Mouse (Mus musculus) CH12.LX (cell line): ENCODE results near the gene Ensa. TPM values are rescaled to one million over a fixed set of nuclear protein-coding genes. Genes with fewer than 3 reads are reported as not detected.

Source experiments
- DNase-seq: peaks from one replicate; pipeline ENCODE4 v3.0.0-alpha.2; 2013; ENCODE audit errors: extremely low read depth
- H3K27ac ChIP-seq: 2 replicates; pipeline ENCODE4 v1.5.1; 2012; ENCODE audit warnings: low read depth, mild to moderate bottlenecking, control low read depth, moderate library complexity; ENCODE audit not compliant: insufficient read depth
- H3K27me3 ChIP-seq: replicated peaks from 2 replicates; pipeline ENCODE3; 2012; ENCODE audit warnings: inconsistent platforms
- H3K36me3 ChIP-seq, 2 experiments: replicated peaks in 1 of 2; 2 replicates each; pipeline versions ENCODE3 to v1.6.1; 2012; ENCODE audit warnings: inconsistent platforms in 1 of 2, low read length in 1 of 2, mild to moderate bottlenecking in 1 of 2, mixed read lengths in 1 of 2, moderate library complexity in 1 of 2; ENCODE audit not compliant: control insufficient read depth in 1 of 2, insufficient read depth in 1 of 2
- H3K4me1 ChIP-seq, 2 experiments: 2 replicates each; pipeline ENCODE4 v1.6.1; 2012; ENCODE audit warnings: inconsistent platforms in 1 of 2, moderate library complexity in 1 of 2; ENCODE audit not compliant: insufficient read depth in 2 of 2, control insufficient read depth in 1 of 2
- H3K4me2 ChIP-seq: 2 replicates; pipeline ENCODE4 v1.6.1; 2012; ENCODE audit warnings: low read depth, mild to moderate bottlenecking, control low read depth; ENCODE audit not compliant: poor library complexity, insufficient read depth, severe bottlenecking
- H3K4me3 ChIP-seq, 3 experiments: fragments of 150-350 bp in 1 of 3; sonication (generic) in 1 of 3; replicated peaks in 1 of 3; 2 replicates each; pipeline versions ENCODE3 to v1.5.1; 2011 to 2012; ENCODE audit warnings: low read depth in 2 of 3, low read length in 2 of 3, mild to moderate bottlenecking in 2 of 3, moderate library complexity in 2 of 3, control low read depth in 1 of 3, improper control_type of control experiment in 1 of 3, inconsistent platforms in 1 of 3, mixed read lengths in 1 of 3; ENCODE audit not compliant: poor library complexity in 1 of 3
- H3K79me2 ChIP-seq: replicated peaks from 2 replicates; pipeline ENCODE4 v1.6.1; 2012; ENCODE audit warnings: mild to moderate bottlenecking, moderate library complexity; ENCODE audit not compliant: control insufficient read depth, poor library complexity, insufficient read depth, severe bottlenecking; ENCODE audit errors: extremely low read depth
- H3K9ac ChIP-seq: 2 replicates; pipeline ENCODE4 v1.6.1; 2012; ENCODE audit warnings: low read depth, mild to moderate bottlenecking, control low read depth, moderate library complexity; ENCODE audit not compliant: insufficient read depth
- H3K9me3 ChIP-seq: replicated peaks from 2 replicates; pipeline ENCODE3; 2012; ENCODE audit warnings: low read length, inconsistent platforms, mixed read lengths
- BHLHE40 ChIP-seq: IDR thresholded peaks from 2 replicates; pipeline ENCODE4 v1.6.1; 2011; ENCODE audit warnings: mild to moderate bottlenecking, low read depth, low read length, improper control_type of control experiment
- CHD2 ChIP-seq: IDR thresholded peaks from 2 replicates; pipeline ENCODE4 v1.6.1; 2011; ENCODE audit warnings: low read length, improper control_type of control experiment
- CTCF ChIP-seq, 2 experiments: IDR thresholded peaks in 1 of 2; conservative IDR thresholded peaks in 1 of 2; 2 replicates each; pipeline ENCODE4 v1.5.1; 2011 to 2012; ENCODE audit warnings: low read depth in 2 of 2, low read length in 2 of 2, improper control_type of control experiment in 1 of 2, inconsistent platforms in 1 of 2, mild to moderate bottlenecking in 1 of 2, moderate library complexity in 1 of 2
- E2F4 ChIP-seq: IDR thresholded peaks from 2 replicates; pipeline ENCODE4 v1.6.1; 2011; ENCODE audit warnings: low read depth, low read length, improper control_type of control experiment; ENCODE audit not compliant: insufficient replicate concordance
- ELF1 ChIP-seq: IDR thresholded peaks from 2 replicates; pipeline ENCODE4 v1.6.1; 2014; ENCODE audit warnings: low read depth, mild to moderate bottlenecking, inconsistent platforms, low read length, improper control_type of control experiment
- EP300 ChIP-seq: IDR thresholded peaks from 2 replicates; pipeline ENCODE4 v1.6.1; 2011; ENCODE audit warnings: low read length, improper control_type of control experiment
- ETS1 ChIP-seq: conservative IDR thresholded peaks from 2 replicates; pipeline ENCODE4 v1.6.1; 2012; ENCODE audit warnings: low read depth, mild to moderate bottlenecking, inconsistent platforms, low read length, improper control_type of control experiment, moderate library complexity
- IRF4 ChIP-seq: IDR thresholded peaks from 2 replicates; pipeline ENCODE4 v1.6.1; 2014; ENCODE audit warnings: low read depth, mild to moderate bottlenecking, inconsistent platforms, low read length, improper control_type of control experiment
- JUN ChIP-seq: IDR thresholded peaks from 2 replicates; pipeline ENCODE4 v1.6.1; 2011; ENCODE audit warnings: low read depth, mild to moderate bottlenecking, low read length, improper control_type of control experiment, moderate library complexity; ENCODE audit not compliant: insufficient read depth
- JUND ChIP-seq: conservative IDR thresholded peaks from 2 replicates; pipeline ENCODE4 v1.6.1; 2011; ENCODE audit warnings: low read depth, low read length, improper control_type of control experiment
- MAFK ChIP-seq: IDR thresholded peaks from 2 replicates; pipeline ENCODE4 v1.6.1; 2011; ENCODE audit warnings: low read length, improper control_type of control experiment; ENCODE audit not compliant: insufficient replicate concordance
- MAX ChIP-seq: IDR thresholded peaks from 2 replicates; pipeline ENCODE4 v1.6.1; 2011; ENCODE audit warnings: low read length, improper control_type of control experiment
- MAZ ChIP-seq: IDR thresholded peaks from 2 replicates; pipeline ENCODE4 v1.6.1; 2012; ENCODE audit warnings: low read depth, mild to moderate bottlenecking, inconsistent platforms, low read length, improper control_type of control experiment, moderate library complexity
- MXI1 ChIP-seq: IDR thresholded peaks from 2 replicates; pipeline ENCODE4 v1.6.1; 2011; ENCODE audit warnings: mild to moderate bottlenecking, low read depth, low read length, improper control_type of control experiment
- MYC ChIP-seq: IDR thresholded peaks from 2 replicates; pipeline ENCODE4 v1.6.1; 2011; ENCODE audit warnings: low read depth, mild to moderate bottlenecking, improper control_type of control experiment, low read length
- NELFE ChIP-seq: IDR thresholded peaks from 2 replicates; pipeline ENCODE4 v1.6.1; 2011; ENCODE audit warnings: low read depth, low read length, improper control_type of control experiment
- NRF1 ChIP-seq: IDR thresholded peaks from 2 replicates; pipeline ENCODE4 v1.6.1; 2014; ENCODE audit warnings: low read depth, mild to moderate bottlenecking, inconsistent platforms, low read length, improper control_type of control experiment, moderate library complexity
- PAX5 ChIP-seq: IDR thresholded peaks from 2 replicates; pipeline ENCODE4 v1.6.1; 2012; ENCODE audit warnings: low read length, inconsistent platforms, mixed read lengths
- POLR2A ChIP-seq: IDR thresholded peaks from 2 replicates; pipeline ENCODE4 v1.6.1; 2011; ENCODE audit warnings: low read depth, mild to moderate bottlenecking, improper control_type of control experiment, low read length
- POLR2AphosphoS2 ChIP-seq: IDR thresholded peaks from 2 replicates; pipeline ENCODE4 v1.6.1; 2011; ENCODE audit warnings: low read depth, low read length, improper control_type of control experiment
- RAD21 ChIP-seq: IDR thresholded peaks from 2 replicates; pipeline ENCODE4 v1.6.1; 2011; ENCODE audit warnings: low read depth, mild to moderate bottlenecking, low read length, improper control_type of control experiment, moderate library complexity
- RCOR1 ChIP-seq: conservative IDR thresholded peaks from 2 replicates; pipeline ENCODE4 v1.6.1; 2012; ENCODE audit warnings: low read depth, mild to moderate bottlenecking, inconsistent platforms, low read length, improper control_type of control experiment
- SIN3A ChIP-seq: IDR thresholded peaks from 2 replicates; pipeline ENCODE4 v1.6.1; 2012; ENCODE audit warnings: low read length, improper control_type of control experiment, inconsistent platforms
- SMC3 ChIP-seq: IDR thresholded peaks from 2 replicates; pipeline ENCODE4 v1.6.1; 2011; ENCODE audit warnings: low read depth, low read length, improper control_type of control experiment
- TBP ChIP-seq: conservative IDR thresholded peaks from 2 replicates; pipeline ENCODE4 v1.6.1; 2011; ENCODE audit warnings: low read depth, low read length, improper control_type of control experiment
- TCF12 ChIP-seq: IDR thresholded peaks from 2 replicates; pipeline ENCODE4 v1.6.1; 2014; ENCODE audit warnings: low read depth, mild to moderate bottlenecking, inconsistent platforms, low read length, improper control_type of control experiment
- USF1 ChIP-seq: IDR thresholded peaks from 2 replicates; pipeline ENCODE4 v1.6.1; 2014; ENCODE audit warnings: low read depth, mild to moderate bottlenecking, inconsistent platforms, low read length, improper control_type of control experiment
- USF2 ChIP-seq: conservative IDR thresholded peaks from 2 replicates; pipeline ENCODE4 v1.6.1; 2011; ENCODE audit warnings: low read depth, low read length, improper control_type of control experiment
- ZKSCAN1 ChIP-seq: IDR thresholded peaks from 2 replicates; pipeline ENCODE4 v1.6.1; 2012; ENCODE audit warnings: low read depth, inconsistent platforms, low read length, improper control_type of control experiment, borderline replicate concordance
- ZMIZ1 ChIP-seq: IDR thresholded peaks from 2 replicates; pipeline ENCODE4 v1.6.1; 2012; ENCODE audit warnings: low read depth, mild to moderate bottlenecking, inconsistent platforms, low read length, improper control_type of control experiment
- ZNF384 ChIP-seq: IDR thresholded peaks from 2 replicates; pipeline ENCODE4 v1.6.1; 2012; ENCODE audit warnings: low read depth, low read length, improper control_type of control experiment, inconsistent platforms
- dilution Hi-C: fragments of 300-500 bp; cut with MboI; formaldehyde crosslinking; loops from 2 replicates; pipeline ENCODE4 v1.14.3; 2020; ENCODE audit warnings: low sequenced_read_pairs; ENCODE audit not compliant: extremely low pct_unique_long_range_greater_than_20kb, extremely low pct_ligation_motif_present
- in situ Hi-C: fragments of 300-500 bp; cut with MboI; formaldehyde crosslinking; loops from 3 replicates; pipeline ENCODE4 v1.14.3; 2019; ENCODE audit warnings: low sequenced_read_pairs, low pct_ligation_motif_present, low pct_unique_long_range_greater_than_20kb, mixed read lengths
- polyA plus RNA-seq: library from polyadenylated mRNA; unstranded; fragments of >175 nt; gene quantifications from 2 replicates; pipeline ENCODE4 v1.2.1, GENCODE M21; 2012; ENCODE audit warnings: low read depth; ENCODE audit not compliant: insufficient read length
- total RNA-seq, 2 experiments: library from RNA; depleted of rRNA; stranded (reverse); fragments of 300-350 nt in 1 of 2; fragments of >200 nt in 1 of 2; gene quantifications; 2 replicates each; pipeline ENCODE4 v1.2.3; 2012 to 2014

The Ensa gene
- total and polyA plus RNA-seq, 3 experiments: 51.5 to 58.4 (median 57.8) TPM

DNA sequence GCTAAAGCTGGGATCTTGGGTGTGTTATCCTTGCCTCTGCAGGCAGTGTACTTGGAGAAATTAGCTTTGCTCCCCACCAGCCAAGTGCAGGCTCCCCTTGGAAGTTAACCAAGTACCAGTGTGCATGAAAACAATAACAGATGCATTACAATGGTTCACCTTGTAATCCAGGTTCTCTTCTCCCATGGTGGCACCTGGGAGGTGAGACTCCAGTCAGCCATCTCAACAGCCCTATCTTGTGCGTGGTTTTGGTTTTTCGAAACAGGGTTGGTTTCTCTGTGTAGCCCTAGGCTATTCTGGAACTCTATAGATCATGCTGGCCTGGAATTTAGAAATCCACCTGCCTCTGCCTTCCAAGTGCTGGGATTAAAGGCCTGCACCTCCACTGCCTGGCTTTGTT, 38.7 kb downstream of the Ensa start:
- Histone ChIP-seq H3K27ac (peak overlapping the region; percentile 91), H3K79me2 (peaks cover 88% of the 10 kb centered on the region), H3K4me1 (peaks cover 19 to 61% of the 10 kb centered on the region in 2 experiments)
- in situ Hi-C loops (no loop called here), dilution Hi-C loops (no loop called here)
- TF ChIP-seq ZNF384 (no peak), POLR2A (peak; percentile 49), TCF12 (no peak), MXI1 (no peak), POLR2AphosphoS2 (0 out of 2 replicates have a peak, but pooled peaks have one; percentile 10), MYC (0 out of 2 replicates have a peak, but pooled peaks have one; percentile 8), TBP (no peak)
- TF ChIP-seq, all 38 proteins: peak for 3
- Histone ChIP-seq H3K27me3 (no peaks in the 10 kb centered on the region), H3K36me3 (peaks cover 34 to 64% of the 10 kb centered on the region in 2 experiments), H3K9ac (peak overlapping the region; percentile 65; the same call in 1 of the 2 replicates), H3K4me2 (peak overlapping the region; percentile 95), H3K4me3 (peak overlapping the region in 2 of 3 experiments; percentile 91), H3K9me3 (no peaks in the 10 kb centered on the region)
- DNase-seq: no peak

DNA sequence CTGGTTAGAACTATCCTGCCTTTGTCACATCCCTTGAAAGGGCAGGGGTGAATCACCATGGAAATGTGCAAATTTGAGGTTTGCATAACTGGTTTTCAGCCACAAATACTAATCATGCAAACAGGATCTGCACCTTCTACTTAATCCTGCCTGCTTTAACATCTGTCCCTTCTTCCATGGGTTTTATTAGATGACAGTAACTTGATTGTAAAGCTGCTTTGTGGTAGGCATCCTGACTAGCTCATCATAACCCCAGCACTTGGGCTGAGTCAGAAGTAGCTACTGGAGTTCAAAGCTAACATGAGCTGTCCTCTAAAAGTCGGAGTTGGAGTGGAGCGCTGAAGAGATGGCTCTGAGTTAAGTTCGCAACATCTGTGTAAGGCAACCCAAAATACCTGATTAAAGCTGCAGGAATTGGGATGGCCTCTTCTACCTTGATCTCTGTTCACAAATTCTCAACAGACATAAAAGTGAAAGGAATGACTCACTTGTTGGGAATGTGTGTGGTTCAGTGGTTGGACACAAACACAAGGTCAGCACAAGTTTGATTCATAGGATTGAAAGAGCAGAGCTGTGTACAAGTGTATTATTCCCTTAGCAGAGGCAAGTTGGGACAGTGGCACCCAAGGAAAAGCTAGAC, 39.3 kb downstream of the Ensa start:
- peaks cover 34 to 66% of the 10 kb centered on the region in 2 experiments for H3K36me3 ChIP-seq
- H3K79me2 ChIP-seq: peaks cover 84% of the 10 kb centered on the region
- in situ Hi-C loops (no loop called here), dilution Hi-C loops (no loop called here)
- peak; percentile 69 for DNase-seq
- H3K27ac ChIP-seq: peak overlapping the region; percentile 91
- peaks cover 20 to 67% of the 10 kb centered on the region in 2 experiments for H3K4me1 ChIP-seq
- peak overlapping the region; percentile 95 for H3K4me2 ChIP-seq
- H3K9ac ChIP-seq: no peak overlapping the region
- no peaks in the 10 kb centered on the region for H3K9me3 ChIP-seq
- H3K27me3 ChIP-seq: no peaks in the 10 kb centered on the region
- H3K4me3 ChIP-seq: no peak overlapping the region
- TF ChIP-seq POLR2A (no peak), MAZ (no peak; the same call in 1 of the 2 replicates), NELFE (no peak), IRF4 (no peak), USF2 (no peak), EP300 (peak; percentile 62), MAX (no peak), TCF12 (no peak), RAD21 (no peak), PAX5 (no peak), NRF1 (no peak), ZMIZ1 (peak; percentile 71), CHD2 (peak; percentile 67), MXI1 (no peak), ETS1 (peak; percentile 19; the same call in 1 of the 2 replicates), SIN3A (peak; percentile 21; the same call in 1 of the 2 replicates), ZKSCAN1 (no peak), ELF1 (0 out of 2 replicates have a peak, but pooled peaks have one; percentile 24), MYC (no peak), MAFK (peak; percentile 26; the same call in 1 of the 2 replicates), BHLHE40 (no peak), USF1 (no peak), POLR2AphosphoS2 (peak; percentile 90), E2F4 (no peak), JUND (no peak), SMC3 (peak; percentile 13), CTCF (conservative IDR thresholded peaks at IDR 0.05 in 1 of 2, IDR thresholded peaks at IDR 0.05 in 1 of 2; ENCODE audit: low read depth in 2 of 2, low read length in 2 of 2) (no peak), JUN (no peak), RCOR1 (peak; percentile 53; the same call in 1 of the 2 replicates), TBP (no peak)
